In genomic region chr5:123992794-123993193, GRCm38 (mm10) we compare ENCODE assay signal across 8 mouse cellular contexts. TPM values are rescaled to one million over a fixed set of nuclear protein-coding genes. Genes with fewer than 3 reads are reported as not detected.
A peak's percentile ranks its signal among the peaks of the same experiment; 100 is the strongest.
DNase-seq lines count a peak whose midpoint lies in the region; ATAC-seq and TF ChIP-seq lines count a peak whose summit lies in the region.
"Had no signal": no experiment of that assay in that cellular context is flagged by ENCODE, and none has a peak within 500 bp of the region (broad histone marks: within the 10 kb centered on the region; RNA-seq: fewer than 3 reads in every experiment).

No protein-coding gene starts in this region.

- peak; percentile 96 for DNase-seq in adipocyte (ENCODE audit: low spot score)
- DNase-seq in cerebellum, postnatal 10 days: peak; percentile 97 to 98
- DNase-seq in gastrocnemius, postnatal 14 days: peak; percentile 83
- peak; percentile 72 to 79 for DNase-seq in left cerebral cortex, postnatal 36 days (ENCODE audit: low spot score in 2 of 2)
- peak; percentile 90 for DNase-seq in midbrain, postnatal 0 days (ENCODE audit: low spot score)
- DNase-seq in spleen, postnatal 14 days (ENCODE audit: low spot score in 2 of 2): peak; percentile 67 to 83

- no peak overlapping the region for H3K27ac ChIP-seq in intestine, embryonic 15.5 days
- no peak overlapping the region for H3K27ac ChIP-seq in midbrain, postnatal 0 days (ENCODE audit: low read depth, low read length)
- H3K27ac ChIP-seq: midbrain, embryonic 12.5 days had no signal

- 0 out of 2 replicates have a peak, but pooled peaks have one; percentile 23 for ATAC-seq in intestine, embryonic 15.5 days
- ATAC-seq in midbrain, postnatal 0 days (ENCODE audit: low FRiP score): peak; percentile 45; the same call in 1 of the 2 replicates

- no peaks in the 10 kb centered on the region for H3K27me3 ChIP-seq in intestine, embryonic 15.5 days (replicated peaks)
- no peaks in the 10 kb centered on the region for H3K27me3 ChIP-seq in midbrain, postnatal 0 days (ENCODE audit: insufficient read depth, low read length)

- no peak overlapping the region for H3K9ac ChIP-seq in intestine, embryonic 15.5 days
- H3K9ac ChIP-seq in midbrain, postnatal 0 days (replicated peaks; ENCODE audit: low read length, poor library complexity, severe bottlenecking): no peak overlapping the region
- H3K9ac ChIP-seq: midbrain, embryonic 12.5 days had no signal

- H3K4me1 ChIP-seq in intestine, embryonic 15.5 days (replicated peaks): peaks cover 23% of the 10 kb centered on the region
- H3K4me1 ChIP-seq in midbrain, postnatal 0 days (ENCODE audit: insufficient read depth, low read length): no peaks in the 10 kb centered on the region

- TF ChIP-seq CTCF in midbrain, postnatal 0 days (IDR thresholded peaks at IDR 0.05): peak; percentile 91

- H3K4me2 ChIP-seq in intestine, embryonic 15.5 days (replicated peaks): no peak overlapping the region
- H3K4me2 ChIP-seq in midbrain, postnatal 0 days (ENCODE audit: low read depth, low read length, poor library complexity, severe bottlenecking): no peak overlapping the region
- H3K4me2 ChIP-seq: midbrain, embryonic 12.5 days had no signal

- no peaks in the 10 kb centered on the region for H3K9me3 ChIP-seq in intestine, embryonic 15.5 days
- H3K9me3 ChIP-seq in midbrain, postnatal 0 days (ENCODE audit: low read length): no peaks in the 10 kb centered on the region
- H3K9me3 ChIP-seq: midbrain, embryonic 12.5 days had no signal

- peaks cover 7% of the 10 kb centered on the region; the same call in 1 of the 2 replicates for H3K36me3 ChIP-seq in intestine, embryonic 15.5 days
- peaks cover 17% of the 10 kb centered on the region for H3K36me3 ChIP-seq in midbrain, postnatal 0 days (ENCODE audit: insufficient read depth, low read length)
- H3K36me3 ChIP-seq: midbrain, embryonic 12.5 days had no signal

- WGBS in intestine, embryonic 15.5 days: 36% methylated on average over 5 of the region's 5 CpGs
- WGBS in midbrain, postnatal 0 days: 31% methylated on average over 5 of the region's 5 CpGs

- intact Hi-C loops in gastrocnemius, postnatal 14 days (cut with DNase I; ENCODE audit: low total_unique reads): loop anchor here (2.0 to 5.0 kb wide), 2 partner anchors 46 to 800 kb away; no protein-coding TSS in a partner anchor
- intact Hi-C loops in left cerebral cortex, postnatal 36 days (cut with DNase I): loop anchor here (1.0 kb wide), 1 partner anchor 45 kb away; no protein-coding TSS in a partner anchor

- no peak overlapping the region for H3K4me3 ChIP-seq in intestine, embryonic 15.5 days (replicated peaks)
- no peak overlapping the region for H3K4me3 ChIP-seq in midbrain, postnatal 0 days (ENCODE audit: low read depth, low read length)
- H3K4me3 ChIP-seq: midbrain, embryonic 12.5 days had no signal

RNA-seq across cellular contexts. Expression of gene Hip1r, which starts 19.4 kb away (rescaled TPM):
- total RNA-seq in gastrocnemius, postnatal 14 days (2021): 10 to 100 TPM in 1 of 2 experiments, 1 to 10 TPM in 1; 7.2 to 11.1 TPM
- polyA plus RNA-seq in intestine, embryonic 15.5 days (2015; fragmentation: Nextera tagmentation; extraction: Ambion mirVana): 26.0 and 29.3 TPM in 2 replicates
- total RNA-seq in left cerebral cortex, postnatal 36 days (2021): 10 to 100 TPM; 70.3 to 77.3 TPM
- total RNA-seq in midbrain, postnatal 0 days (2014; rRNA removed): 42.9 and 45.4 TPM in 2 replicates
- polyA plus RNA-seq in midbrain, postnatal 0 days (2015; fragmentation: Nextera tagmentation; extraction: Ambion mirVana): 25.8 and 30.8 TPM in 2 replicates

RNA-seq across cellular contexts. Expression of gene Vps37b, which starts 39.3 kb away (rescaled TPM):
- 1 to 10 TPM; 6.3 to 7.8 TPM for total RNA-seq in gastrocnemius, postnatal 14 days (2021)
- 28.2 and 28.8 TPM in 2 replicates for polyA plus RNA-seq in intestine, embryonic 15.5 days (2015; fragmentation: Nextera tagmentation; extraction: Ambion mirVana)
- total RNA-seq in left cerebral cortex, postnatal 36 days (2021): 10 to 100 TPM; 45.8 to 51.0 TPM
- 52.3 and 75.5 TPM in 2 replicates for total RNA-seq in midbrain, postnatal 0 days (2014; rRNA removed)
- 54.3 and 56.2 TPM in 2 replicates for polyA plus RNA-seq in midbrain, postnatal 0 days (2015; fragmentation: Nextera tagmentation; extraction: Ambion mirVana)
